Mouse (Mus musculus) midbrain, embryonic 16.5 days (tissue): Measurements from ENCODE around the gene Pde4d. TPM values are rescaled to one million over a fixed set of nuclear protein-coding genes. Genes with fewer than 3 reads are reported as not detected.

Experiments
- ATAC-seq: fragments of 200-750 bp; cut with Nextera tagmentation; 2 replicates; pipeline ENCODE4 v1.8.0; 2017; ENCODE audit warnings: moderate TSS enrichment
- H3K27ac ChIP-seq: fragments of 300-500 bp; sonication (generic); 2 replicates; pipeline ENCODE4 v1.5.1; 2014; ENCODE audit warnings: mild to moderate bottlenecking, low read length, mixed read lengths
- H3K27me3 ChIP-seq: fragments of 300-500 bp; sonication (generic); 2 replicates; pipeline ENCODE4 v1.6.1; 2014; ENCODE audit warnings: low read depth, low read length, mixed read lengths; ENCODE audit not compliant: control insufficient read depth, insufficient read depth
- H3K36me3 ChIP-seq: fragments of 300-500 bp; sonication (generic); 2 replicates; pipeline ENCODE4 v1.6.1; 2014; ENCODE audit warnings: mild to moderate bottlenecking, low read length, moderate library complexity, mixed read lengths; ENCODE audit not compliant: control insufficient read depth, insufficient read depth
- H3K4me1 ChIP-seq: fragments of 300-500 bp; sonication (generic); 2 replicates; pipeline ENCODE4 v1.6.1; 2014; ENCODE audit warnings: mild to moderate bottlenecking, low read length, mixed read lengths; ENCODE audit not compliant: control insufficient read depth, insufficient read depth
- H3K4me2 ChIP-seq: fragments of 300-500 bp; sonication (generic); 2 replicates; pipeline ENCODE4 v1.6.1; 2014; ENCODE audit warnings: mild to moderate bottlenecking, low read length, mixed read lengths
- H3K4me3 ChIP-seq: fragments of 300-500 bp; sonication (generic); 2 replicates; pipeline ENCODE4 v1.5.1; 2014; ENCODE audit warnings: low read depth, mild to moderate bottlenecking, low read length, moderate library complexity, mixed read lengths
- H3K9ac ChIP-seq: fragments of 300-500 bp; sonication (generic); 2 replicates; pipeline ENCODE4 v1.6.1; 2014; ENCODE audit warnings: low read depth, low read length, mixed read lengths
- H3K9me3 ChIP-seq: fragments of 300-500 bp; sonication (generic); replicated peaks from 2 replicates; pipeline ENCODE4 v1.6.1; 2014; ENCODE audit warnings: mild to moderate bottlenecking, low read length, mixed read lengths; ENCODE audit not compliant: control insufficient read depth, poor library complexity, severe bottlenecking
- WGBS: fragments of 180-500 bp; shearing (Covaris S2); extraction: QIAGEN DNeasy Blood & Tissue Kit; methylation state at CpG from one replicate; pipeline ENCODE4 v1.1.7; 2014; 5-methylcytosine and 5-hydroxymethylcytosine counted together
- polyA plus RNA-seq: library from polyadenylated mRNA; unstranded; fragments of >200 nt; fragmentation: Nextera tagmentation; extraction: Ambion mirVana; gene quantifications from 2 replicates; pipeline ENCODE4 v1.2.1, GENCODE M21; 2015

The Pde4d gene
- polyA plus RNA-seq, 1 experiment from 2014 or later = 22.6 TPM

GRCm38 (mm10) chr13:109864311-109864710, 1414.6 kb downstream of the Pde4d start:
- H3K9ac ChIP-seq = no peak overlapping the region
- no peak overlapping the region for H3K27ac ChIP-seq
- H3K36me3 ChIP-seq = no peaks in the 10 kb centered on the region
- ATAC-seq = no peak
- no peaks in the 10 kb centered on the region for H3K9me3 ChIP-seq
- H3K4me1 ChIP-seq = no peaks in the 10 kb centered on the region
- no peak overlapping the region for H3K4me3 ChIP-seq
- no peak overlapping the region for H3K4me2 ChIP-seq
- WGBS = 88% methylated on average over 6 of the region's 6 CpGs
- no peaks in the 10 kb centered on the region for H3K27me3 ChIP-seq

GRCm38 (mm10) chr13:109880392-109880791, 1430.6 kb downstream of the Pde4d start:
- no peak for ATAC-seq
- Histone ChIP-seq H3K27ac (no peak overlapping the region), H3K4me2 (no peak overlapping the region), H3K4me3 (no peak overlapping the region), H3K9me3 (no peaks in the 10 kb centered on the region), H3K4me1 (peaks cover 5% of the 10 kb centered on the region; the same call in 1 of the 2 replicates), H3K36me3 (no peaks in the 10 kb centered on the region), H3K27me3 (no peaks in the 10 kb centered on the region), H3K9ac (no peak overlapping the region)
- 54% methylated on average over 8 of the region's 8 CpGs for WGBS

GRCm38 (mm10) chr13:109881161-109881857, 1431.6 kb downstream of the Pde4d start:
- H3K27me3 ChIP-seq = no peaks in the 10 kb centered on the region
- no peak for ATAC-seq

GRCm38 (mm10) chr13:109883636-109884035, 1433.9 kb downstream of the Pde4d start:
- H3K36me3 ChIP-seq = no peaks in the 10 kb centered on the region
- peaks cover 5% of the 10 kb centered on the region; the same call in 1 of the 2 replicates for H3K4me1 ChIP-seq
- 87% methylated on average over 5 of the region's 5 CpGs for WGBS
- no peak for ATAC-seq
- no peaks in the 10 kb centered on the region for H3K27me3 ChIP-seq
- H3K4me2 ChIP-seq = no peak overlapping the region
- H3K9me3 ChIP-seq = no peaks in the 10 kb centered on the region
- H3K27ac ChIP-seq = no peak overlapping the region
- no peak overlapping the region for H3K4me3 ChIP-seq
- H3K9ac ChIP-seq = no peak overlapping the region

More at GRCm38 (mm10) chr13:109881161-109881857, 1431.6 kb downstream of the Pde4d start:
- H3K4me1 ChIP-seq = peaks cover 5% of the 10 kb centered on the region; the same call in 1 of the 2 replicates
- H3K9ac ChIP-seq = no peak overlapping the region
- 89% methylated on average over 11 of the region's 11 CpGs for WGBS
- H3K36me3 ChIP-seq = no peaks in the 10 kb centered on the region
- no peak overlapping the region for H3K4me2 ChIP-seq
- no peak overlapping the region for H3K4me3 ChIP-seq
- H3K27ac ChIP-seq = no peak overlapping the region
- no peaks in the 10 kb centered on the region for H3K9me3 ChIP-seq

GRCm38 (mm10) chr13:109884812-109885211, 1435.1 kb downstream of the Pde4d start:
- peaks cover 5% of the 10 kb centered on the region; the same call in 1 of the 2 replicates for H3K4me1 ChIP-seq
- no peak for ATAC-seq
- 85% methylated on average over 7 of the region's 7 CpGs for WGBS
- no peak overlapping the region for H3K9ac ChIP-seq
- no peaks in the 10 kb centered on the region for H3K9me3 ChIP-seq
- no peak overlapping the region for H3K4me2 ChIP-seq
- H3K27me3 ChIP-seq = no peaks in the 10 kb centered on the region
- no peak overlapping the region for H3K27ac ChIP-seq
- H3K36me3 ChIP-seq = no peaks in the 10 kb centered on the region
- no peak overlapping the region for H3K4me3 ChIP-seq

- WGBS = 83% methylated on average over 4 of the region's 4 CpGs
- no peak for ATAC-seq
- Histone ChIP-seq H3K27me3 (no peaks in the 10 kb centered on the region), H3K9me3 (no peaks in the 10 kb centered on the region), H3K4me3 (no peak overlapping the region), H3K4me2 (no peak overlapping the region), H3K9ac (no peak overlapping the region), H3K36me3 (no peaks in the 10 kb centered on the region), H3K4me1 (0 out of 2 replicates have a peak, but pooled peaks cover 4% of the 10 kb centered on the region), H3K27ac (no peak overlapping the region)
These were observed 1438.5 kb downstream of the Pde4d start for GRCm38 (mm10) chr13:109888293-109888692.

- 81% methylated on average over 6 of the region's 6 CpGs for WGBS
- 0 out of 2 replicates have a peak, but pooled peaks have one; percentile 11 for ATAC-seq
- H3K9ac ChIP-seq = no peak overlapping the region
- 0 out of 2 replicates have a peak, but pooled peaks cover 4% of the 10 kb centered on the region for H3K4me1 ChIP-seq
- peak overlapping the region; percentile 54; the same call in 1 of the 2 replicates for H3K27ac ChIP-seq
- no peak overlapping the region for H3K4me3 ChIP-seq
- H3K9me3 ChIP-seq = no peaks in the 10 kb centered on the region
- no peaks in the 10 kb centered on the region for H3K36me3 ChIP-seq
- no peak overlapping the region for H3K4me2 ChIP-seq
- H3K27me3 ChIP-seq = no peaks in the 10 kb centered on the region
These were observed 1441.6 kb downstream of the Pde4d start for GRCm38 (mm10) chr13:109891194-109891909.

- Histone ChIP-seq H3K4me1 (0 out of 2 replicates have a peak, but pooled peaks cover 4% of the 10 kb centered on the region), H3K27ac (peak overlapping the region; percentile 54; the same call in 1 of the 2 replicates), H3K27me3 (no peaks in the 10 kb centered on the region), H3K4me3 (no peak overlapping the region), H3K36me3 (no peaks in the 10 kb centered on the region), H3K9me3 (no peaks in the 10 kb centered on the region), H3K4me2 (no peak overlapping the region), H3K9ac (no peak overlapping the region)
- WGBS = 53% methylated on average over 4 of the region's 4 CpGs
- ATAC-seq = 0 out of 2 replicates have a peak, but pooled peaks have one; percentile 25
These were observed 1442.1 kb downstream of the Pde4d start for GRCm38 (mm10) chr13:109891910-109892265.
